Mouse (Mus musculus) forebrain, embryonic 16.5 days (tissue): ENCODE measurements around the gene Dgkq. TPM values are rescaled to one million over a fixed set of nuclear protein-coding genes. Genes with fewer than 3 reads are reported as not detected.

Experiments
- ATAC-seq: fragments of 200-750 bp; cut with Nextera tagmentation; 2 replicates; pipeline ENCODE4 v1.8.0; 2017; ENCODE audit warnings: mild to moderate bottlenecking, moderate library complexity
- H3K27ac ChIP-seq: fragments of 300-500 bp; sonication (generic); 2 replicates; pipeline ENCODE4 v1.5.1; 2014; ENCODE audit warnings: low read length, control low read depth
- H3K27me3 ChIP-seq: fragments of 300-500 bp; sonication (generic); replicated peaks from 2 replicates; pipeline ENCODE4 v1.6.1; 2014; ENCODE audit warnings: low read length; ENCODE audit not compliant: control insufficient read depth, insufficient read depth
- H3K36me3 ChIP-seq: fragments of 300-500 bp; sonication (generic); 2 replicates; pipeline ENCODE4 v1.6.1; 2014; ENCODE audit not compliant: control insufficient read depth, insufficient read depth
- H3K4me1 ChIP-seq: fragments of 300-500 bp; sonication (generic); replicated peaks from 2 replicates; pipeline ENCODE4 v1.6.1; 2014; ENCODE audit warnings: low read length; ENCODE audit not compliant: control insufficient read depth, insufficient read depth
- H3K4me2 ChIP-seq: fragments of 300-500 bp; sonication (generic); 2 replicates; pipeline ENCODE4 v1.6.1; 2014; ENCODE audit warnings: mild to moderate bottlenecking, low read length, control low read depth
- H3K4me3 ChIP-seq: fragments of 300-500 bp; sonication (generic); replicated peaks from 2 replicates; pipeline ENCODE4 v1.5.1; 2014; ENCODE audit warnings: mild to moderate bottlenecking, low read length, control low read depth
- H3K9ac ChIP-seq: fragments of 300-500 bp; sonication (generic); replicated peaks from 2 replicates; pipeline ENCODE4 v1.6.1; 2014; ENCODE audit warnings: low read depth, low read length, control low read depth
- H3K9me3 ChIP-seq: fragments of 300-500 bp; sonication (generic); 2 replicates; pipeline ENCODE4 v1.6.1; 2016; ENCODE audit warnings: low read length; ENCODE audit not compliant: control insufficient read depth
- WGBS: fragments of 180-500 bp; shearing (Covaris S2); extraction: QIAGEN DNeasy Blood & Tissue Kit; methylation state at CpG from one replicate; pipeline ENCODE4 v1.1.7; 2014; 5-methylcytosine and 5-hydroxymethylcytosine counted together
- polyA plus RNA-seq: library from polyadenylated mRNA; unstranded; fragments of >200 nt; fragmentation: Nextera tagmentation; extraction: Ambion mirVana; gene quantifications from 2 replicates; pipeline ENCODE4 v1.2.1, GENCODE M21; 2015

Dgkq gene
- polyA plus RNA-seq, 1 experiment from 2014 or later, result 31.9 TPM

GRCm38 (mm10) chr5:108651823-108652222 is 17.6 kb downstream of the Dgkq start:
- no peak overlapping the region for H3K4me3 ChIP-seq
- H3K27ac ChIP-seq, result no peak overlapping the region
- H3K36me3 ChIP-seq, result peaks cover 25% of the 10 kb centered on the region
- H3K4me2 ChIP-seq, result no peak overlapping the region
- H3K27me3 ChIP-seq, result no peaks in the 10 kb centered on the region
- WGBS, result 75% methylated on average over 1 of the region's 1 CpGs
- H3K4me1 ChIP-seq, result no peaks in the 10 kb centered on the region
- no peak overlapping the region for H3K9ac ChIP-seq
- no peaks in the 10 kb centered on the region for H3K9me3 ChIP-seq
- peak; percentile 41 for ATAC-seq

- Histone ChIP-seq H3K4me3 (no peak overlapping the region), H3K4me1 (no peaks in the 10 kb centered on the region), H3K9ac (no peak overlapping the region), H3K27me3 (no peaks in the 10 kb centered on the region), H3K36me3 (peaks cover 25% of the 10 kb centered on the region), H3K9me3 (no peaks in the 10 kb centered on the region), H3K4me2 (no peak overlapping the region), H3K27ac (no peak overlapping the region)
- ATAC-seq, result no peak
- WGBS, result 89% methylated on average over 5 of the region's 5 CpGs
These were observed 18.2 kb downstream of the Dgkq start for GRCm38 (mm10) chr5:108651136-108651720.

- H3K4me1 ChIP-seq, result no peaks in the 10 kb centered on the region
- H3K27ac ChIP-seq, result no peak overlapping the region
- no peaks in the 10 kb centered on the region for H3K27me3 ChIP-seq
- ATAC-seq, result no peak
- no peaks in the 10 kb centered on the region for H3K9me3 ChIP-seq
- peaks cover 27% of the 10 kb centered on the region for H3K36me3 ChIP-seq
- H3K9ac ChIP-seq, result no peak overlapping the region
- no peak overlapping the region for H3K4me3 ChIP-seq
- H3K4me2 ChIP-seq, result no peak overlapping the region
- 93% methylated on average over 7 of the region's 7 CpGs for WGBS
These were observed 19.1 kb downstream of the Dgkq start for GRCm38 (mm10) chr5:108650341-108650740.

- Histone ChIP-seq H3K27me3 (no peaks in the 10 kb centered on the region), H3K27ac (no peak overlapping the region), H3K9ac (no peak overlapping the region), H3K4me2 (no peak overlapping the region), H3K4me1 (no peaks in the 10 kb centered on the region), H3K4me3 (no peak overlapping the region), H3K36me3 (peaks cover 18% of the 10 kb centered on the region), H3K9me3 (no peaks in the 10 kb centered on the region)
- 89% methylated on average over 11 of the region's 11 CpGs for WGBS
- ATAC-seq, result no peak
These were observed 20.4 kb downstream of the Dgkq start for GRCm38 (mm10) chr5:108648937-108649576.

GRCm38 (mm10) chr5:108647820-108648465 is 21.5 kb downstream of the Dgkq start:
- Histone ChIP-seq H3K4me3 (no peak overlapping the region), H3K27me3 (no peaks in the 10 kb centered on the region), H3K4me1 (no peaks in the 10 kb centered on the region), H3K9ac (no peak overlapping the region), H3K36me3 (peaks cover 8% of the 10 kb centered on the region), H3K9me3 (no peaks in the 10 kb centered on the region), H3K4me2 (no peak overlapping the region), H3K27ac (no peak overlapping the region)
- 82% methylated on average over 2 of the region's 2 CpGs for WGBS
- ATAC-seq, result no peak

- H3K4me1 ChIP-seq, result no peaks in the 10 kb centered on the region
- no peak overlapping the region for H3K9ac ChIP-seq
- H3K27me3 ChIP-seq, result no peaks in the 10 kb centered on the region
- H3K4me3 ChIP-seq, result no peak overlapping the region
- no peak for ATAC-seq
- no peak overlapping the region for H3K27ac ChIP-seq
- peaks cover 8% of the 10 kb centered on the region for H3K36me3 ChIP-seq
- 97% methylated on average over 2 of the region's 2 CpGs for WGBS
- no peak overlapping the region for H3K4me2 ChIP-seq
- no peaks in the 10 kb centered on the region for H3K9me3 ChIP-seq
These were observed 22.2 kb downstream of the Dgkq start for GRCm38 (mm10) chr5:108647311-108647710.

- Histone ChIP-seq H3K4me2 (no peak overlapping the region), H3K4me1 (no peaks in the 10 kb centered on the region), H3K36me3 (peaks cover 8% of the 10 kb centered on the region), H3K9ac (no peak overlapping the region), H3K27ac (no peak overlapping the region), H3K27me3 (no peaks in the 10 kb centered on the region), H3K4me3 (no peak overlapping the region), H3K9me3 (no peaks in the 10 kb centered on the region)
- WGBS, result 92% methylated on average over 3 of the region's 3 CpGs
- ATAC-seq, result no peak
These were observed 23.2 kb downstream of the Dgkq start for GRCm38 (mm10) chr5:108646343-108646660.

- peaks cover 8% of the 10 kb centered on the region for H3K36me3 ChIP-seq
- no peak overlapping the region for H3K9ac ChIP-seq
- H3K4me2 ChIP-seq, result no peak overlapping the region
- H3K4me3 ChIP-seq, result no peak overlapping the region
- no peak overlapping the region for H3K27ac ChIP-seq
- no peak; the same call in 1 of the 2 replicates for ATAC-seq
- WGBS, result 86% methylated on average over 9 of the region's 9 CpGs
- H3K9me3 ChIP-seq, result no peaks in the 10 kb centered on the region
- H3K4me1 ChIP-seq, result no peaks in the 10 kb centered on the region
- no peaks in the 10 kb centered on the region for H3K27me3 ChIP-seq
These were observed 23.7 kb downstream of the Dgkq start for GRCm38 (mm10) chr5:108645651-108646342.

- Histone ChIP-seq H3K9ac (no peak overlapping the region), H3K4me3 (no peak overlapping the region), H3K9me3 (no peaks in the 10 kb centered on the region), H3K4me2 (no peak overlapping the region), H3K27me3 (no peaks in the 10 kb centered on the region), H3K27ac (no peak overlapping the region), H3K4me1 (no peaks in the 10 kb centered on the region), H3K36me3 (peaks cover 6% of the 10 kb centered on the region)
- ATAC-seq, result no peak
- 80% methylated on average over 2 of the region's 2 CpGs for WGBS
These were observed 25.8 kb downstream of the Dgkq start for GRCm38 (mm10) chr5:108643674-108644073.
